Mouse (Mus musculus): ENCODE measurements at regions not wholly inside any gene's neighbourhood (a gene's known extent, or its start where the extent isn't known, plus 50 kb on each side); places are given as distances from the start of the nearest gene placed in this dataset.

- no peak for ATAC-seq (ENCODE audit: low FRiP score)
- H3K27ac ChIP-seq = no peak overlapping the region
- 49% methylated on average over 8 of the region's 8 CpGs for whole genome bisulfite sequencing
Measured at GRCm38 (mm10) chr16:64391440-64392197, 210.6 kb downstream of the Csnka2ip start.

DNA sequence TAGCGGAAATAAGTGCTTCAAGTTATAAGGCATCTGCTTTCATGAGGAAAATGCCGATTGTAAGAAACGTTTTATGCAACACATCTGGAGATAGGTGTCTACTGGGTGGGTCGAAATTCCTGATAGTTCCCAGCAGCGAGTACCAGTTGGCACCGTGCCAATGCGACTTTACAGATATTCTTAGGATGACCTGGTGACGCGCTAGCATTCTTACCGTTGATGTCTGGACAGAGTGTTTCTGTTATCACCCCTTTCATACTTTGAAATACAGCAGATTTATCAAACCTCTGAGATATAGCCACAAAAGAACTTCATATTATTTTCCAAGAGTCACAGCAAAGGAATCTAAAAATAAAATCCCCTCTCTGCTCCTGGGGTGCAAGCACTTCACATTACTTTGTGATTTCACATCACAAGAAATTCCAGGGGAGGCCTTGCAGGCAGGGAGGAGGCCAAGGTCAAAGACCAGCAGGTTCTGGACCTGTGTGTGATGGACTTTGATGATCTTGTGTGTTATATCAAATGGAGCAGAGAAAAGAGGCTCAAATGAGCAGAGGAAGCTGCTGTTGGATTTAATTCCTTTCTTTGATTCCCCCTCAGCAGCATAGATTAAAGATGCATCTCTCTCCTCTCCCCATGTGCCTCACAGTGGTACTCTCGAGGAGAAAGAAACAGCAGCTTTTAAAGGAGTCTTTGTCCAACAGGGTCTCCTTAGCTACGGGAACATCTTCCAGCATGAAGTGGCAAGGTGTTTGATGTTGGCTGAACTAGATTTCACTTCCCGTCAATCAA is 233.4 kb downstream of the Csnka2ip start:
- no peaks in the 10 kb centered on the region for H3K36me3 ChIP-seq
- no peaks in the 10 kb centered on the region for H3K27me3 ChIP-seq
- H3K4me1 ChIP-seq = no peaks in the 10 kb centered on the region
- no peak overlapping the region for H3K4me3 ChIP-seq
- no peak for ATAC-seq (ENCODE audit: low FRiP score)
- WGBS = 75% methylated on average over 13 of the region's 13 CpGs
- H3K9ac ChIP-seq = no peak overlapping the region
- no peak overlapping the region for H3K27ac ChIP-seq
- H3K9me3 ChIP-seq (replicated peaks) = no peaks in the 10 kb centered on the region
- no peak overlapping the region for H3K4me2 ChIP-seq (replicated peaks)

More at GRCm38 (mm10) chr16:64391440-64392197, 210.6 kb downstream of the Csnka2ip start:
- Histone ChIP-seq H3K9me3 (replicated peaks) (no peaks in the 10 kb centered on the region), H3K27me3 (no peaks in the 10 kb centered on the region), H3K4me3 (no peak overlapping the region), H3K4me2 (replicated peaks) (no peak overlapping the region), H3K36me3 (no peaks in the 10 kb centered on the region), H3K4me1 (no peaks in the 10 kb centered on the region), H3K9ac (no peak overlapping the region)

DNA sequence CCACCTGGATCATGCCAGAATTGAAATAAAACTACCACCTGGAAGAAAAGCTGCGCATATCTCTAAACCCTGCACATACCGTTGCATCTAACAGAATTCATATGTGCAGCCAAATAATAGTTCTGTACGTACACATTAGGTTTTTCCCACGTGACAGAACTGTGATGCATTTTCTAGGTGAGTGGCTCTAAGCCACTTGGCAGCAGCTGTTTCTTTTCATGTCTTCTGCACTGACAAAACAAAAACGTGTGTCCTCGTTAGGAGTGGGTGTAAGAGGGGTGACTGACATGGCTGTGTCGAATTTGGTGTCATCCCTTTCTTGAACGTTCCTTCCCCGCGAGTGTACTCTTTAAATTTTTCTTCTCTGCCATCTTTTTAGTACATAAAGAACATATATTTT is 254.3 kb downstream of the Csnka2ip start:
- Histone ChIP-seq H3K4me2 (replicated peaks) (no peak overlapping the region), H3K27ac (no peak overlapping the region), H3K4me1 (no peaks in the 10 kb centered on the region), H3K36me3 (no peaks in the 10 kb centered on the region), H3K9ac (no peak overlapping the region), H3K27me3 (no peaks in the 10 kb centered on the region), H3K4me3 (no peak overlapping the region), H3K9me3 (replicated peaks) (no peaks in the 10 kb centered on the region)
- no peak for ATAC-seq (ENCODE audit: low FRiP score)
- WGBS = 68% methylated on average over 10 of the region's 10 CpGs

DNA sequence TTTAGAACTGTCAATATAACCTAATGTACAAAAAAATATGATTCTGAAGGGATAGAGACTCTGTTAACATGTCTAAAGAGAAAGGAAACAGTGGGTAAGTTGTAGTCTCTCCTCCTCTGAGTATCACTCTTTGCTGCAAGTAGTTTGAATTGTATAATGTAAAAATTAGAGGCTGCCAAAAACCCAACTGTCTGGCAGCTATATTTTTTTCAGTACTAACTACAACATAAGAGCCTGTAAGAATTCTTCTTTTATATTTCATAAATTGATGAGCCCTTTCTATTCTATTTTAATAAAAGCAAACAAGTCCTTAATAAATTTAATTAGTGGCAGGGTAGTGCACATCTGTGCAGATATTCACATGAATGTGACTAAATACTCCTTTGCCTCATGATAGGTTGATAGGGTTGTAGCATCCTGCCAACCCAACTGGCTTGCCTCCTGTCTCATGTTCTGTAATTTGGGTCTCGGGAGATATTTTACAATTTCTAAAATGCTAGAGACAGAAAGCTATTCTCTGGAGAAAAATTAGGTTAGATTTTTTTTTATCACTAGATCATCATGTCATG is 269.2 kb downstream of the Csnka2ip start:
- WGBS = 64% methylated on average over 1 of the region's 1 CpGs
- peak; percentile 22; the same call in 1 of the 2 replicates for ATAC-seq (ENCODE audit: low FRiP score)

GRCm38 (mm10) chr16:64332195-64332886 is 269.9 kb downstream of the Csnka2ip start:
- H3K27ac ChIP-seq = no peak overlapping the region
- peak; percentile 85 for ATAC-seq (ENCODE audit: low FRiP score)

More for the DNA sequence above, 269.2 kb downstream of the Csnka2ip start:
- no peaks in the 10 kb centered on the region for H3K36me3 ChIP-seq
- no peak overlapping the region for H3K4me2 ChIP-seq (replicated peaks)
- H3K4me1 ChIP-seq = 0 out of 2 replicates have a peak, but pooled peaks cover 4% of the 10 kb centered on the region
- H3K9me3 ChIP-seq (replicated peaks) = no peaks in the 10 kb centered on the region
- no peak overlapping the region for H3K27ac ChIP-seq
- no peak overlapping the region for H3K4me3 ChIP-seq
- H3K9ac ChIP-seq = no peak overlapping the region
- H3K27me3 ChIP-seq = no peaks in the 10 kb centered on the region

GRCm38 (mm10) chr16:64329264-64330060 is 272.7 kb downstream of the Csnka2ip start:
- 0 out of 2 replicates have a peak, but pooled peaks cover 4% of the 10 kb centered on the region for H3K4me1 ChIP-seq
- no peaks in the 10 kb centered on the region for H3K27me3 ChIP-seq
- peak; percentile 83 for ATAC-seq (ENCODE audit: low FRiP score)
- no peak overlapping the region for H3K4me3 ChIP-seq
- H3K27ac ChIP-seq = no peak overlapping the region
- no peak overlapping the region for H3K9ac ChIP-seq
- H3K4me2 ChIP-seq (replicated peaks) = no peak overlapping the region
- WGBS = 58% methylated on average over 11 of the region's 11 CpGs
- H3K36me3 ChIP-seq = no peaks in the 10 kb centered on the region
- no peaks in the 10 kb centered on the region for H3K9me3 ChIP-seq (replicated peaks)

More at GRCm38 (mm10) chr16:64332195-64332886, 269.9 kb downstream of the Csnka2ip start:
- 63% methylated on average over 8 of the region's 8 CpGs for WGBS
- no peaks in the 10 kb centered on the region for H3K9me3 ChIP-seq (replicated peaks)
- 0 out of 2 replicates have a peak, but pooled peaks cover 4% of the 10 kb centered on the region for H3K4me1 ChIP-seq
- no peak overlapping the region for H3K4me3 ChIP-seq
- H3K36me3 ChIP-seq = no peaks in the 10 kb centered on the region
- no peaks in the 10 kb centered on the region for H3K27me3 ChIP-seq
- no peak overlapping the region for H3K9ac ChIP-seq
- no peak overlapping the region for H3K4me2 ChIP-seq (replicated peaks)

DNA sequence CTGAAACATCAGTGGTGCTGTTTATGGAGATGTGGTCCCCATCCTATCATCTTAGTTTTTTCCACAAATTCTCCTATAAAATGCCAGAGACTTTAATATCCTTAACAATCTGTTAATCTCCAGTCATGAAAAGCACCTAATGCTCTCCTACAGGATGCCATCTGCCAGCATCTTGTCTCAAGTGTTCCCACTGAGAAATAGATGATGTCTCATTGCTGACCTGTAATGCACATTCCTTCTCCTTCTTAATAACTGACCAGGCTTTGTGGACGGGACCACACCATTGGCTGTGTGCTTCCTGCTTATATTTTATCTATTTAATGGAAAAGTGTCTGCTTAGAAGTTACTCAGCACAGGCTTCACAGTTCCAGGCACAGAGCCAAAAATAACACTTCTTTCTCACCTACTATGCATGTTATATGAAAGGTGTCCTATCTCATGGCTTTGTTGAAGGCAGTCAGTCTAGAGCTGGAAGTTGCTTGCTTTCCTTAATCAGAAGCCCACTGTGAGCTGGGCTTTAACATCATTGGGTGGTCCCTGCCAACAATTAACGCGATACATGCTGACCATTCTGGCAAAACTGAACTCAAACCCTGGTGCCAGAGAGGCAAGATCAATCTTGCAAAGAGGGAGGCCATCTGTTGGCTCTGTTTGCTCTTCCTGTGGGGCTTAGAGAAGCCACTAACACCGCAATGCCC is 283.3 kb downstream of the Csnka2ip start:
- H3K4me2 ChIP-seq (replicated peaks) = no peak overlapping the region
- no peak overlapping the region for H3K4me3 ChIP-seq
- no peaks in the 10 kb centered on the region for H3K9me3 ChIP-seq (replicated peaks)
- H3K4me1 ChIP-seq = no peaks in the 10 kb centered on the region
- WGBS = 76% methylated on average over 4 of the region's 4 CpGs
- H3K36me3 ChIP-seq = no peaks in the 10 kb centered on the region
- no peak for ATAC-seq (ENCODE audit: low FRiP score)
- no peak overlapping the region for H3K27ac ChIP-seq
- no peaks in the 10 kb centered on the region for H3K27me3 ChIP-seq
- no peak overlapping the region for H3K9ac ChIP-seq

GRCm38 (mm10) chr16:64316831-64317230 is 285.4 kb downstream of the Csnka2ip start:
- WGBS = 78% methylated on average over 1 of the region's 1 CpGs

GRCm38 (mm10) chr16:64293507-64293906 is 308.7 kb downstream of the Csnka2ip start:
- Histone ChIP-seq H3K4me1 (no peaks in the 10 kb centered on the region), H3K36me3 (no peaks in the 10 kb centered on the region), H3K27me3 (no peaks in the 10 kb centered on the region), H3K9ac (no peak overlapping the region), H3K4me3 (no peak overlapping the region), H3K27ac (no peak overlapping the region), H3K9me3 (replicated peaks) (no peaks in the 10 kb centered on the region), H3K4me2 (replicated peaks) (no peak overlapping the region)
- no peak; the same call in 1 of the 2 replicates for ATAC-seq (ENCODE audit: low FRiP score)
- WGBS = 87% methylated on average over 3 of the region's 3 CpGs

More at GRCm38 (mm10) chr16:64316831-64317230, 285.4 kb downstream of the Csnka2ip start:
- Histone ChIP-seq H3K27ac (no peak overlapping the region), H3K4me3 (no peak overlapping the region), H3K36me3 (no peaks in the 10 kb centered on the region), H3K9ac (no peak overlapping the region), H3K4me2 (replicated peaks) (no peak overlapping the region), H3K27me3 (no peaks in the 10 kb centered on the region), H3K9me3 (replicated peaks) (no peaks in the 10 kb centered on the region), H3K4me1 (no peaks in the 10 kb centered on the region)
- no peak for ATAC-seq (ENCODE audit: low FRiP score)

DNA sequence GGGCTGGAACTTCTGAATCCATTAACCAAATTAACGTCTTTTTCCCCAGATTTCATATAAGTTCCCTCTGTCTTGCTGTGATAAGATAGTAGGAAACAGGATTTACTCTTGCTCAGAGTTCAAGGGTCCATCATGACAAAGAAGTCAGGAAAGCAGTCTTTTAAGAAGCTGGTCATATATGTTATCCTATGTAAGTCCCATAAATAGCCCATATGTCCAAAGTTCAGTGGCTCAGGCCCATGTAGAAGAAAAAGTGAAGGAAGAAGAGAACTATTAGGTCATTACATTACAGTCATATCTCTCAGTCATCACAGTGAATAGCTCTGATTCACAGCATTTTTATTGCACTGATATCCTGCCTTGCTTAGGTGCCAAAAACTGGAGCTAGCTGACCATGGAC is 316.9 kb downstream of the Csnka2ip start:
- ATAC-seq (ENCODE audit: low FRiP score) = no peak
- 88% methylated on average over 1 of the region's 1 CpGs for WGBS
- H3K27me3 ChIP-seq = no peaks in the 10 kb centered on the region
- no peak overlapping the region for H3K27ac ChIP-seq
- no peaks in the 10 kb centered on the region for H3K9me3 ChIP-seq (replicated peaks)
- no peak overlapping the region for H3K9ac ChIP-seq
- no peaks in the 10 kb centered on the region for H3K4me1 ChIP-seq
- no peaks in the 10 kb centered on the region for H3K36me3 ChIP-seq
- no peak overlapping the region for H3K4me3 ChIP-seq
- no peak overlapping the region for H3K4me2 ChIP-seq (replicated peaks)

All from hindbrain, embryonic 12.5 days (tissue).